Mouse (Mus musculus) stomach, postnatal 0 days (tissue): ENCODE data around the gene Ube2s. TPM values are rescaled to one million over a fixed set of nuclear protein-coding genes. Genes with fewer than 3 reads are reported as not detected.

Experiments used
- ATAC-seq: fragments of 200-750 bp; cut with Nextera tagmentation; 2 replicates; pipeline ENCODE4 v1.8.0; 2017; ENCODE audit not compliant: low FRiP score, low TSS enrichment
- DNase-seq: peaks from one replicate; pipeline ENCODE4 v3.0.0-alpha.2; 2016; ENCODE audit warnings: low spot score
- H3K27ac ChIP-seq: fragments of 300-500 bp; sonication (generic); replicated peaks from 2 replicates; pipeline ENCODE4 v1.5.1; 2014; ENCODE audit warnings: mild to moderate bottlenecking, control low read depth
- H3K27me3 ChIP-seq: fragments of 300-500 bp; sonication (generic); 2 replicates; pipeline ENCODE4 v1.6.1; 2014; ENCODE audit warnings: low read length; ENCODE audit not compliant: control insufficient read depth, insufficient read depth
- H3K36me3 ChIP-seq: fragments of 300-500 bp; sonication (generic); 2 replicates; pipeline ENCODE4 v1.6.1; 2014; ENCODE audit warnings: low read length, mixed read lengths; ENCODE audit not compliant: control insufficient read depth, insufficient read depth
- H3K4me1 ChIP-seq: fragments of 300-500 bp; sonication (generic); replicated peaks from 2 replicates; pipeline ENCODE4 v1.6.1; 2014; ENCODE audit warnings: antibody characterized with exemption; ENCODE audit not compliant: control insufficient read depth, insufficient read depth
- H3K4me2 ChIP-seq: fragments of 300-500 bp; sonication (generic); replicated peaks from 2 replicates; pipeline ENCODE4 v1.6.1; 2014; ENCODE audit warnings: low read depth, mild to moderate bottlenecking, control low read depth, moderate library complexity
- H3K4me3 ChIP-seq: fragments of 300-500 bp; sonication (generic); 2 replicates; pipeline ENCODE4 v1.5.1; 2014; ENCODE audit warnings: low read depth, low read length, control low read depth
- H3K9ac ChIP-seq: fragments of 300-500 bp; sonication (generic); 2 replicates; pipeline ENCODE4 v1.6.1; 2014; ENCODE audit warnings: mild to moderate bottlenecking, low read length, control low read depth, mixed read lengths
- H3K9me3 ChIP-seq: fragments of 300-500 bp; sonication (generic); 2 replicates; pipeline ENCODE4 v1.6.1; 2016; ENCODE audit warnings: low read length; ENCODE audit not compliant: control insufficient read depth
- CTCF ChIP-seq: IDR thresholded peaks from 2 replicates; pipeline ENCODE4 v1.5.1; 2016; ENCODE audit warnings: antibody characterized with exemption, low read depth, mild to moderate bottlenecking, moderate library complexity
- EP300 ChIP-seq: optimal IDR thresholded peaks from 2 replicates; pipeline ENCODE3; 2016; ENCODE audit warnings: antibody characterized with exemption
- WGBS: fragments of 180-500 bp; shearing (Covaris S2); extraction: QIAGEN DNeasy Blood & Tissue Kit; methylation state at CpG from one replicate; pipeline ENCODE4 v1.1.7; 2014; 5-methylcytosine and 5-hydroxymethylcytosine counted together
- polyA plus RNA-seq: library from polyadenylated mRNA; unstranded; fragments of >200 nt; fragmentation: Nextera tagmentation; extraction: Ambion mirVana; gene quantifications from 2 replicates; pipeline ENCODE4 v1.2.1, GENCODE M21; 2015

Gene Ube2s
- polyA plus RNA-seq, 1 experiment from 2014 or later: 111 TPM

DNA sequence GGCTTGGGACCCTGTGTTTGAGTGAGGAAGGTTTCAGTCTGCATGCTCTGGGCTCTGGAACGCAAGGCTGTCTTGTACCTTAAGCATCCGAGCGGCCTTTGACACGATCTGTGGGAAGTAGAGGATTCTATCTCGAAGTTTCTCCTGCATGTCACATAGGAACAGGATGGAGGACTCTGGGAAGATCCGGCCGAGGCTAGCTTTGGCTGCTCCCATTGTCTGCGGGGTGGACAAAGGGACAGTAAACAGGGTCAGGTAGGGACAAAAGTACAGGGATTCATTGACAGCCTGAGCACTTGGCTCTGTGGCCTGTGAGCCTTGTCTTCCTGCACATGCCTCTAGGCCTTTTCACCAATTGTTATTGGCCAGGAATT is 38.9 kb upstream of the Ube2s start:
- H3K36me3 ChIP-seq: no peaks in the 10 kb centered on the region
- H3K27me3 ChIP-seq: no peaks in the 10 kb centered on the region
- no peak overlapping the region for H3K4me2 ChIP-seq
- no peaks in the 10 kb centered on the region for H3K4me1 ChIP-seq
- H3K9ac ChIP-seq: no peak overlapping the region
- H3K4me3 ChIP-seq: no peak overlapping the region
- TF ChIP-seq EP300 (no peak), CTCF (no peak)
- H3K27ac ChIP-seq: no peak overlapping the region
- 78% methylated on average over 8 of the region's 8 CpGs for WGBS
- no peak for ATAC-seq
- DNase-seq: no peak
- H3K9me3 ChIP-seq: no peaks in the 10 kb centered on the region

GRCm38 (mm10) chr7:4850621-4851314 is 38.4 kb upstream of the Ube2s start:
- no peak for TF ChIP-seq EP300
- no peaks in the 10 kb centered on the region for H3K9me3 ChIP-seq
- no peaks in the 10 kb centered on the region for H3K27me3 ChIP-seq
- no peak overlapping the region for H3K9ac ChIP-seq
- H3K4me1 ChIP-seq: no peaks in the 10 kb centered on the region
- H3K36me3 ChIP-seq: no peaks in the 10 kb centered on the region
- H3K4me3 ChIP-seq: no peak overlapping the region
- 77% methylated on average over 11 of the region's 11 CpGs for WGBS
- no peak overlapping the region for H3K27ac ChIP-seq
- ATAC-seq (no peak), DNase-seq (no peak)
- no peak overlapping the region for H3K4me2 ChIP-seq

GRCm38 (mm10) chr7:4849372-4849771 is 37.0 kb upstream of the Ube2s start:
- no peak overlapping the region for H3K4me3 ChIP-seq
- H3K36me3 ChIP-seq: no peaks in the 10 kb centered on the region
- no peak overlapping the region for H3K9ac ChIP-seq
- H3K4me2 ChIP-seq: no peak overlapping the region
- H3K9me3 ChIP-seq: no peaks in the 10 kb centered on the region
- no peaks in the 10 kb centered on the region; the same call in 1 of the 2 replicates for H3K27me3 ChIP-seq
- no peak for TF ChIP-seq EP300
- no peak for TF ChIP-seq CTCF
- H3K27ac ChIP-seq: no peak overlapping the region
- WGBS: 65% methylated on average over 9 of the region's 9 CpGs
- H3K4me1 ChIP-seq: no peaks in the 10 kb centered on the region; the same call in 1 of the 2 replicates
- ATAC-seq: no peak
- DNase-seq: no peak

GRCm38 (mm10) chr7:4844917-4845309 is 32.5 kb upstream of the Ube2s start:
- no peak for TF ChIP-seq CTCF
- TF ChIP-seq EP300: no peak
- DNase-seq (peak; percentile 88), ATAC-seq (peak; percentile 87)
- Histone ChIP-seq H3K27me3 (peaks cover 4% of the 10 kb centered on the region; the same call in 1 of the 2 replicates), H3K4me1 (peaks cover 2% of the 10 kb centered on the region; the same call in 1 of the 2 replicates), H3K9ac (peak overlapping the region; percentile 31; the same call in 1 of the 2 replicates), H3K4me3 (peak overlapping the region; percentile 37), H3K36me3 (no peaks in the 10 kb centered on the region), H3K27ac (no peak overlapping the region), H3K4me2 (peak overlapping the region; percentile 74), H3K9me3 (no peaks in the 10 kb centered on the region)
- under 1% methylated on average over 13 of the region's 13 CpGs for whole genome bisulfite sequencing

DNA sequence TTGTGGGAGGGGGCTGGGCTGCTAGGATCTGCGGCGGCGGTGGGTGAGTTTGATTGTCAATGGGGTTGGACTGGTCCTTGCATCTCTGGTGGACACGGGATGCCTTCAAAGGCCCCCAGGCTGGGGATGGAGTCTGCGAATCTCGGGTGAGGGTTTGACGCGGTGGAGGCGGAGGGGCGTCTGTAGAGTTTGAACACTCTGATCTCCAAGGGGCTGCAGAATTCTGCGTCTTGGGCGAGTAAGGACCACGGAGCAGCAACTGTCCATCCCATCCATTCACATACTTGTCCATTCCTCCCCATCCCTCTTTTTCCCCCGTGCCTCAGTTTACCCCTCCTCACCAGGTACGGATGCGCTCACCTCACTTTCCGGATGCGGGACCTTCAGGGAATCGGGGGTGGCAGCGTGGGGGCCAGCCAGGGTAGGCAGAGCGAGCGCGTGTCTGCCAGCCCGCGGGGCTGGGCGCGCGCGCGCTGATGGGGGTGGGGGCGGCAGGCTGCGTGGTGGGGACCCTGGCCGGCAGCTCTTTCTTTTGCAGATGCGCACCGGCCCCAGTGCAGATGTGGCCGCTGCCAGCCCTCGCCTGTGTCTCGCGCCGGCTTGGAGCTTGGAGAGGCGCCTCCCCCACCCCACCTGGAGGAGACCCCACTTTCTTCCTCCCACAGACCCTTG is 32.0 kb upstream of the Ube2s start, which contains the start of gene Shisa7:
Shisa7 (minus strand) TSS at position 452 of the 672 bp plus-strand sequence.
- Histone ChIP-seq H3K4me3 (peak within 1 kb of the TSS; percentile 37), H3K4me1 (peaks cover 2% of the 10 kb centered on the region; the same call in 1 of the 2 replicates), H3K27ac (no peak within 1 kb of the TSS), H3K27me3 (peaks cover 4% of the 10 kb centered on the region; the same call in 1 of the 2 replicates), H3K36me3 (no peaks in the 10 kb centered on the region), H3K4me2 (peak within 1 kb of the TSS; percentile 74), H3K9ac (peak within 1 kb of the TSS; percentile 31; the same call in 1 of the 2 replicates), H3K9me3 (no peaks in the 10 kb centered on the region)
- DNase-seq (peak; percentile 28), ATAC-seq (peak; percentile 30; the same call in 1 of the 2 replicates)
- TF ChIP-seq EP300 (no peak), CTCF (no peak)
- WGBS: under 1% methylated on average over 41 of the region's 41 CpGs
